Mouse (Mus musculus): Measurements from ENCODE around the gene A730009L09Rik.

A730009L09Rik gene

DNA sequence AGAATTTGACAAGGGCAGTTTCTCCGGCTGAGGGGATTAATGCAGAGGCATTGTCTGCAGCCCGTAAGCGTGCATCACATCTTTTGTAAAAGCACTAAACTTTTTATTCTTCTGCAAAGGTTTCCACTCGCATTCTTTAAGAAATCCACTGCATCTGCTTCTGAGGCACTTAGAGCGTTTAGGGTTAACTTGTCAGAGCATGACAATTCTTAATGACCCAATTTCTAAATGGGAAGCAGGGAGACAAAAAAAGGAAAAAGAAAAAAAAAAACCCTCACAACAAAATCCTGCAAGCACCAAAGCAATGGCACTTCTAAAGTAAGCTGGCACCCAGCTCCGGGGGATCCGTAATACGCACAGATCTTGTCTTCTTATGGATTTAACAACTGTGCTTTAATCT, at the start of gene A730009L09Rik:
A730009L09Rik (plus strand) TSS at position 301 of the 400 bp plus-strand sequence.
- no peak for DNase-seq (ENCODE audit: low read depth, low spot score)

DNA sequence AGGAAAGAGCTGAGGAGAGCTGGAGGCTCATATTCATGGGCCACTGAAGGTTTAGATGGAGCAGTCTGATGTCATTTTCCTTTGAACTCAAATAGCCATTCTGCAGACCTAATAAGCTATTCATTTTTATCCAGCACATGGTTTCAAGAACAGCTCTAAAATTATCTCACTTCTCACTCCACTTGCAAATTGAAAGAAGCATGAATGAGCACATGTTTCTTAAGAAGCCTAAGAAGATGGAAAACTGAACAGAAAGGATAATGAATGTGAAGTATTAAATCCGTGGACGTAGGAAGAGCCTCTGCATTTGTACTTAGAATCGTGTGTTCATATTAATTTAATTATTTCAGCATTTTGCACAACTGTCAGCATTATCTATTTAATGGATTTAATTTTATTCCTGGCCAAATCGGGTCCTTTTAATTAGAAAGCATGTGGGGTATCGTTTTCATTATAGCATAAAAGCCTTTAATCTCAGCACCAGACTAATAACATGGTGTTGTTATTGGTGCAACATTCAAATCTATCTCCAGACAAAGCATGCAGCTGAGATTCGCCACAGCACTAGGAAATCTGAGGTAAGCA, 49.2 kb upstream of the A730009L09Rik start:
- DNase-seq (ENCODE audit: low read depth, low spot score): no peak

DNA sequence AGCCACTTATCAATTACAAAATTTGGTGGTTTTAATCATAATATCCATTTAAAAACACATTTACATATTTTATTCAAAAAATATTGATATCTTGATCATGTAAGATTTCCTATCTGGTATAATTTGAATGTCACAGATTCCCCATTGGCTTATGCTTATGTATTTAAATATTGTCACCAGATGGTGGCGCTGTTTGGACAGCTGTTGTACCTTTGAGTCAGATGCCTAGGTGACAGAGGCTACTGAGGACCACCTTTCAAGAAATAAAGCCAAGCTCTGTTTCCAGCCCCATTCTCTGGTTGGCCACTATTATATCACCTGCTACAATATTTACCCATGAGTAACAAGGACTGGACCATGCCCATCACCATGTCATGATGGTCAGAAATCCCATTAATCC, 46.0 kb upstream of the A730009L09Rik start:
- peak; percentile 13 for DNase-seq (ENCODE audit: low read depth, low spot score)

DNA sequence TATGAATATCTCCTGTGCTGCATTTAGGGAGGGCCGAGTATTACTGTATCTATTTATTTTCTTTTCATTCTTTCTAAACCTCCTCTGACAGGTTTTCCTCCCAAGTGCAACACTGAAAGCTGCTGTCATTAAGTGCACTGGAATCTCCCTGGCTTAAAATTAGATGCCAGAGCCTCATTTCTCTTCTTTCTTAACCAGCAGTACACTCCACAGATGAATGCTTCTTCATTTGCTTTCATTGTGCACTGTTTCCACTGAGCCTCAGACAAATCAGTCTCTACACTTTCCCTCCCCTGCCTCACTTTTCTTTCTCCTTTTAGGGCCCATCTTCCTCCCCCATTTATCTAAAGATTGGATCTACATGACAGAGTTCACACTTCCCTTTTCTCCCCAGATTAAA, 44.9 kb upstream of the A730009L09Rik start:
- DNase-seq (ENCODE audit: low read depth, low spot score): no peak

DNA sequence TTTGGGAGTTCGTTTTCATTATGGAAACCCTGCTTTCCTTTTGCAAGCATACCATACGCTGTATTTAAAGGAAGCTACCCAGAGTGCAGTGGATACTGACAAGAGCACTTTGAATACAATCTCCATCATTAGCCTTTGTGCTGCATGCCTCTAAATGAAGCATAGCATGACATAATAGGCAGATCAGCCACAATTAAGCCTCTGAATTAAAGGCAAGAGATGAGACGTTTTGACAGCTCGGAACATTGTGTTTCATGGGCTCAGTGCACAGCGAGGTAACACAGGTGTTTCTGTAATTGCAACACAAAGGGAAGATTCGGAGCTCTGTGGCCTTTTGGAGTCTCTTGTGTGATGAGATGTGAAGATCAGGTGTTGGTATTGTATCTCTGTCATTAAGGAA, 41.5 kb upstream of the A730009L09Rik start:
- DNase-seq (ENCODE audit: low read depth, low spot score): no peak

DNA sequence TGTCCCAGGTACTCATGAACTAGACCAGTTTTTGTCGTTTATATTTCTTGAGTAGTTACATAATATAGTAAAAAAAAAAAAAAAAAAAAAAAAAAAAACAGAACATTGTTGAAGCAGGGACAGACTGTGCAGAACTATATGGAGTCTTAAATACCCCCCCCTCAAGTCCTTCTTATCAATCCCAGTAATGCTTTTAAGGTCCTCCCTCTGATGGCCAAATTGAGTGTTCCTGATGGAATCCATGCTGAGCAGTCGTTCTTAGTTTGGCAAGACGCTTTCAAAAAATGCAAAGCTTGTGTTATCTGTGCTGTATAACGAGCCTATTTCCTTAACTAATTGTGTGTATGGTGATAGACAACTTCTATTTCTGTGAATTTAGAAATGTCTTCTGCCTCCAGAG, 40.2 kb upstream of the A730009L09Rik start:
- no peak for DNase-seq (ENCODE audit: low read depth, low spot score)

DNA sequence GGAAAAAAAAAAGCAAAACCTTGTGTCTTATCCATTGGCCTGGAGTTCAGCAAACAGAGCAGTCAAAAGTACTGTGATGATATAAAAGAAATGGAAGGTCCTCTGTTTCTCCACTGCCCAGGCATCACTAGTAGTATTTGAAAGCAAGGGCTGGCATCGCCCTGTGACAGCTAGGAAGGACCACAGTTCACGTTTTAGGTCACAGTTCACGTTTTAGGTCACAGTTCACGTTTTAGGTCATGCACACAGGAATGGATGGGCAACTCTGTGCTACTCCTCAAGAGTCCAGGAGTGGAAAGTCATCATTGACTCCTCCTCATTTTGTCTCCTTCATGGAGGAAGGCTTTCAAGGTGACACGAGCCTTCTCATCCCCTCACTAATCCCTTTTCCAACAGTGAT, 38.0 kb upstream of the A730009L09Rik start:
- DNase-seq (ENCODE audit: low read depth, low spot score): no peak

DNA sequence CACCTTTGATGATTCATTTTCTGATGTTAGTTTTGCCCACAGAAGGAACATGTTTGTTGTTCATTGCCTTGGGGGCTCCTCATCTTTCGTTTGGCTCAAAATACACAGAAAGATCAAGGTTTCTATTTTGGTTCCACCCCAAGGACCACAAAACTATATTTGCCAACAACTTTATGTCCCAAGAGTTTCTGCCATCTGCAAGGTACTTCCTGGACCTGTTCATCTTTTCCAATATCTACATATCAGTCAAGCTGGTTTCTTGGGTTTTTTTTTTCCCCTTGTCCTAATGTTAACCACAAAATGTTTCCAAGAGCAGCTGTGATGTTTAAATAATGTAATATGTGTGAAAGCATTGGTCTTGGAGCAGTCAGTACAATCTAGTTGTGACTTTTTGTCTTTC, 37.4 kb upstream of the A730009L09Rik start:
- DNase-seq (ENCODE audit: low read depth, low spot score): no peak

DNA sequence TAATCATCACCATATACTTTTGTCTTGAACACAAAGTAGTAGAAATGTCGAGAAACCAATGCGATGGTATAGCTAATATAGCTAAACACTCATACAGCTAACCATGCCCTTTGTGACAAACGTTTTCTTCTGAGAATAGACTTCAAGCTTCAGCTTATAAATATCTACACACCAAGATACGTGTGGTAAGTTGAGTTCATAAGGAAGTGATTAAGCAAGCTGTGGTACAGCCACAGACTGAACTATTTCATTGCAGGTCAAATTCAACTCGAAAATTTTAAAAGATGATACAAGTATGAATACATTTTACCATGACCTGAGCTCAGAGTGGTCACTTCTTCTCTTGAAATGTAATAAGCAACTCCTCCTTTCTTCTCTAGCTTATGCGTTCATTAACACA, 37.0 kb upstream of the A730009L09Rik start:
- no peak for DNase-seq (ENCODE audit: low read depth, low spot score)

DNA sequence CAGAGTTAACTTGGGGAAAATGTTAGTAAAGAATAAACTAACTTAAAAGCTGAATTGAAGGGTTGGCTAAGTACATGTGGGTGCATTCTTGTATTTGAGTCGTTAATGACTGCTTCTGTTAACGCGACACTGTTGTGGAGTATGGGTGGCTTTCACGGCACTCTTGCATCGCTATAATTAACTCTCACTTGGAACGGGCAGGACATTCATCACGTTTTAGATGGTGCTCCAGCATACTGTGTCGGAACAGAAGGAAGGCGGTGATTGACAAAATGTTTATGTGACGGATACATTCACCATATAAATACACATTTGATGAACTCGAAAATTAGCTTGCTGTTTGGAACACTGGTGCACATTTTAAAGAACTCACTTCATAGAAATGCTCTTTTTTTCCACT, 29.0 kb upstream of the A730009L09Rik start:
- no peak for DNase-seq (ENCODE audit: low read depth, low spot score)

DNA sequence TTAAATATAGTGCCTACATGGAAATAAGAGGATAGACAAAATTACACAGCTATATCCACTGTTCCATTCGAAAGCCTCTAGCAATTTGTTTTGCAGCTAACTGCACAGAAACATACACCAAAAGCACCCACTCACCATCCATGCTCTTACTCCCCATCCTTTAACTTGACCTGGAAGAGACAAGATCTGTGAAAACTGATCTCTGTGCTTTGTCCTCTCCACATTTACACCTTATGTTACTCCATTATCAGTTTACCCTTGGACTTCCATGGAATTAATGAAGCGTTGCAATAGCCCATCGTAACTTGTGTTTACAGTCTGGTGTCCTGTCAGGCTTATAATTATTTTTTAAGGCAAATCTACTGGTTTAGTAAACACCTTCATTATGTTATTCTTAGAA, 20.1 kb upstream of the A730009L09Rik start:
- DNase-seq (ENCODE audit: low read depth, low spot score): no peak

DNA sequence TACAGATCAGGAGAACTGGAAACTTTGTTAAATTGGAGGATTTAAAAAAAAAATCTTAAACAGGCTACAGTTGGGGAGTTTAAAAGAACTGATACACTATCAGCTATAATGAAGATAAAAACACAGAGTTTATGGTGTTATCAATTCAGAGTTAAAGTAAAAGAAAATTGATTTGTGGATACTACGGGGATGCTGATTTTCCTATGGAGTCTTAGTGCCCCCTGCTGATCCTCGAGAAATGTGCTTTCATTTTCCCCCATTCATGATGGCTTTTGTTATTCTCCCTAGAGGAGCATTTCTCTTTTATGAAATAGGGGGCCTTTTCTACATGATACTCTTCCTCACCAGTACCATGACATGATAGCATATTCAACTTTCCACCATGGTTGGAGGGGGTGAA, 19.5 kb upstream of the A730009L09Rik start:
- DNase-seq (ENCODE audit: low read depth, low spot score): no peak

DNA sequence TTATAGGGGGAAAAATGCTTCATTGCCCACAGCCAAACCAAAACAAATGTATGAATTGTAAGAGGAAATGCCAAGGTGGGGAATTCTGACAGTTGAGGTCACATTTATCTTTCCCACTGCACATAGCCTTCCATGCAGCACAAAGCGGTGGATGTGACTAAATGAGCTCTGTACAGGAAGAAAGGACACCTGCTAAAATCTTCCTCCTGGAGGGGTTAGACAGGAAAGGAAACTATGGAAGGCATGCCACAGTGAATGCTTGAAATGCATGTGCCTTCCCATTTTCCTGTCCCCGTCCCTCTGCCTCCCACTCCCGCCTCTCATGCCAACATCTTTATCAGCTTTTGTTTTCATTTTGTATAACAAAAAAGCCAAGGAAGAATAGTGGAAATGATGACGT, 7.2 kb upstream of the A730009L09Rik start:
- no peak for DNase-seq (ENCODE audit: low read depth, low spot score)

DNA sequence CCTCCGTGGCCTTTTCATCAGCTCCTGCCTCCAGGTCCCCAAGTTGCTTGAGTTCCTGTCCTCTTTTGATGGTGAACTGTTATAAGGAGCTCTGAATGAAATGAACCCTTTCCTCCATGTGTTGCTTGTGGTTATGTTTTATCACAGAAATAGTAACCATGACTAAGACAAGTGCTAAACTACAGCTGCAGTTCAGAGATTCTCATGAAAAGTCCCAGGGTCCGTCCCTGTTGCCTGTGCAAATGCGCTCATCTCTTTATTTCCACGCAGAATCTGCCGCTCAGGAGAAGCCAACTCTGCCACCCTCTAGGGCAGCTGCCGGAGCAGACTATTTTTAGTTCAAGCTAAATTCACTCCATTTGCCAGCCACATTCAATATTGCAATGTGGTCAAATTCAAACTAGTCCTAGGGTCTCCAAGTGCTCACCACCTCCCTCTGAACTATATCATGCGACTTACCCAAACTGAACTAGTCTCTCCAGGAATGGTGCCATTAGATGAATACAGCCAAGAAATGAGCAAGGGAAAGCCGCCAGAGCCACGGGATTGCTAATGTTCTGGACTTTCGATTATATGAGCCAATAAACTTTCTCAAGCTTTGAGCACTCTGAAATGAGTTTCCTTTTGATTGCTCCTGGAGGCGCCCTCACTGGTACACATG, 7.2 kb downstream of the A730009L09Rik start:
- DNase-seq (ENCODE audit: low read depth, low spot score): no peak

DNA sequence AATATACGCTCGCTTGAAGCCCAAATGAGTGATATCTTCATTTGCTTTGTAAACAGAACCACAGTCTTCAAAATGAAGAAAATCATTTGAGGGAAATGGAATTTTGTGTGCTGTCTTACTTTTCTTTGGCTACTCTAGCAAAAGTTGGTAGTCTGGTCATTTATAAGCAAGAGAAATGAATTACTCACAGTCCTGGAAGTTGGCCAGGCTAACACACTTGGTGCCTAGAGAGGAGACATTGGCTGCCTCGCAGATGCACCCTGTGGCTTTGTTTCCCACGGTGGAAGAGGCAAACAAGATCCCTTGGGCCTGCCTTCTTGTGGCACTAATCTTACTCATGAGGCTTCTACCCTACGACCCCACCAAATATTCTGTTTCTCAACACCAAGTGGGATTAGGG, 8.1 kb downstream of the A730009L09Rik start:
- DNase-seq (ENCODE audit: low read depth, low spot score): no peak

DNA sequence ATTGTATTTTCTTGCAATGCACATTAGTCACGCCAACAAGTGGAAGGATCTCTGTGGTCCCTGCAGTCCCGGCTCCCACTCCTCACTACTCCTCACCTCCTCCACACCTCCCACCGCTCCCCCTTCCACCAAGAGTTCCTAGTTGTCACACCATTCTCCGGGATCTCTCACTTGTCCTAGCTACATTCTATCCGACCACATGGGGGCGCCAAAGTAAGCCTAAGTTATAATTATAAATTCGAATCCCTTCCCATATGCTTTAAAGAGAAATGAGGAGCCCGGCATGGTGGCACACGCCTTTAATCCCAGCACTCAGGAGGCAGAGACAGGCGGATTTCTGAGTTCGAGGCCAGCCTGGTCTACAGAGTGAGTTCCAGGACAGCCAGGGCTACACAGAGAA, 12.5 kb downstream of the A730009L09Rik start:
- peak; percentile 34 for DNase-seq (ENCODE audit: low read depth, low spot score)

DNA sequence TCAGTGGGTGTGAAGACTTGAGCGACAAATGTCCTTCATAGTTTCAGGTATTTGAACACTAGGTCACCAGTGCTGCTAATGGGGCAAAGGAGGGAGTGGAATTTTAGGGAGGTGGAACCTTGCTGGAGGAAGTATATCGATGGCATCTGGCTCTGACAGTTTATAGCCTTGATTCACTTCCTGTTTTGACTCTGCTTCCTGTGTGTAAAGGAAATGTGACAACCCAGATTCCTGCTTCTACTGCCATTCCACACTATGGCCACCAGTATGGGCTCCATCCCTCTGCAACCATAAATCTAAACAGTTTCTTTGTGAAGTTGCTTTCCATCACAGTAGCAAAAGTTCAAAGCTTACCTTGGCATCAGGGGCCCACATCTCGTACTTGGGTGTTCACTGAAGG, 17.9 kb downstream of the A730009L09Rik start:
- no peak for DNase-seq (ENCODE audit: low read depth, low spot score)

DNA sequence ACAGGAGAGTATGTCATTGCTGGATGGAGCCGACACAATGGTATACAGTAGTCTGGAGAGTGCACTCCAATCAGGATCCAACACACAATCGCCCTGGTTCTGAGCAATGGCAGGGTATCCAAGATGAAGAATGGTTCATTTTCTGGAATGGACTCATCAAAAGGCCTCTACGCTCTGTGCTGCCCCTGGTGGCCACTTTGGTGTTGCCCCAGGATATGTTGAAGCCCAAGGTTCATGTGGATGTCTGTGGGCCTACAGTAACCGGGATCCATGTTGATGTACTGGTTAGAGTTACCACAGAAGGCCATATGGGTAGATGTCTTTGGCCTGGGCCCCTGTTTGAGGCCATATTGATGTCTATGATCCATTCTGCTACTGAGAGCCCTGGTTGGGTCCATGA, 31.1 kb downstream of the A730009L09Rik start:
- DNase-seq (ENCODE audit: low read depth, low spot score): no peak

DNA sequence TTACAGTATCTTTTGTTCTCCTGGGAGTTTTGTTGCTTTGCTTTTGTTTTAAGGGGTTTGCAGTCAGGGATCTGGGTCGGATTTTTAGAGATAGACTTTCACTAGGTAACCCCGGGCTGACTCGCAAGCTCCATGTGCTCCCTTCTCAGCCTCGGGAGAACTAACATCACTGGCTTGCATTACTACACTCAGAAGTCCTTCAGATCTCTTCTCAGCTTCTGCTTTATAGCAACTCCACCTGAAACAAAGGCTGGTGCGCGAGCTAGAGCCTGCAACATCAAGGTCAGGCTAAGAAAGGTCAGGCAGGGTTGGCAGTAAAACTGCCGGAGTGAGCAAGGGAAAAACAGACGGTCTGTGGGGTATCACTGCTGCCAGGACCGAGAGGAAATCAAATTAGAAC, 34.2 kb downstream of the A730009L09Rik start:
- DNase-seq (ENCODE audit: low read depth, low spot score): no peak

DNA sequence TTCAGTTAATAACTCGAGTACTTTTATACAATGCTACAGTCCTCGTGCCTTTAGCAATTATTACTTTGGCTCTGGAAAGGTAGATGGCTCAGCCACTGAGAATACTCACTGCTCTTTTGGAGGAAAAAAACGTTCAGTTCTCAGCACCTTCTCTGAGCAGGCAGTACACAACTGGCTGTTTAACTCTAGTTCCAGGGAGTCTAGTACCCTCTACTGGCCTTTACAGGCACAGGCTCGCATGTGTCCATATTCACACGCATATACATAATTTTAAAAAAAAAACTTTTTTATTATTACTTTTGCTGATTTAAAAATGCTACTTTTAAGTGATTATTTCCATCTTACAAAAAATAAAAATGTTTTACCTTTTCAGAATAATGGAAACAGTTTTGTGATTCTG, 35.5 kb downstream of the A730009L09Rik start:
- no peak for DNase-seq (ENCODE audit: low read depth, low spot score)

DNA sequence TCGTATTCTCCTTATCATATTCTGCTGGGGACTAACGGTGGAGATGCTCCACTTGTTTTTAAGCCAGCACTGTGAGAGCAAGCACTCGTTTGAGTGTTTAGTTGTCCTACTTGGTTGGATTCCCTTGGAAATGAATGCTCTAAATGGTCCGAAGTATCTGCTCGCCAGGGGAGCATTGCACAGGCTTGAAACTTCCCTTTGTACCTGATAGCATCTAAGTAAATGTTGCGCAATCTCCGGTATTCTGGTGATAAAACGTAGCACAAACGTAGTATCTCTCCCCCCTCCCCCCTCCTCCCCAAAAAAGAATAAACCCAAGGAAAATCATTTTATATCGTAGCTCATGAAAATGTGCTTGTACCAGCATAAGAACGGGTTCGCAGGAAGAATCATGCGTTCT, 39.1 kb downstream of the A730009L09Rik start:
- no peak for DNase-seq (ENCODE audit: low read depth, low spot score)

DNA sequence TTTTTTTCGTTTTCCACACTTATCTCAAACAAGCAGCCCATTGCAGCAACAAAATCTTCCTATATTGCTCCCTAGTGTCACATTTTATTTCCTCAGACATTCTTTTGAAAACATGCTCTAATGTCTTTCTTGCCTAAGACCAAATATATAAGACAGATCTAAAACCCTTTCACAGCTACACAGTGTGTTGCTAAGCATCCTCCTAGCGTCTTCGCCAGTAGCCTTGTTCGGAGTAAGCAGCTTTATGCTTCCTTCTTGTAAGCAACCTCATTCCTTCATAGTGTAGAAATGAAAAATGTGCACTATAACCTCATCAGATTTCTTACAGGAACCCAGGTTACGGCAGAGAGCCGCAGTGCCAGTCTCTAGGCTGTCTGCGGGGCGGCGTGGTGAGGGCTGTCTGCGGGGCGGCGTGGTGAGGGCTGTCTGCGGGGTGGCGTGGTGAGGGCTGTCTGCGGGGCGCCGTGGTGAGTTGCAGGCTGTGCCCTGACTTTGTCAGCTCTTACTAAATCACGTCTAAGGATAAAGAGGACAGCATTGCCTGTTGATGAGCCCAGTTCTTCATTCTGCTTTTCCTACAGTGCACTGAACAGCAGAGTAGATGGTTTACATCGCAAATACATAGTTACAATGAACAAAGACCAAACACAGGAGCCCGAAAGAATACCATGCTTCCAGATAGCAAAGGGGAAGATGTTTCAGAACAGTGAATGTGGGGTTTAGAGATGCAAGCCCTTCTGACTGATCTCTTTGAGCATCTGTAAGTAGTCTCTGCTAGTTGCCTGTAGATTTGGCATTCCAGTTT, 43.4 kb downstream of the A730009L09Rik start:
- DNase-seq (ENCODE audit: low read depth, low spot score): no peak
